Mouse (Mus musculus) ovary, postnatal 10 days (tissue): Measurements from ENCODE around the gene Csmd2.

Source experiments
- DNase-seq: peaks from one replicate; pipeline ENCODE4 v3.0.0; 2022; ENCODE audit warnings: low spot score

Gene Csmd2

GRCm38 (mm10) chr4:128141161-128142101 lies 153.8 kb downstream of the Csmd2 start:
- no peak for DNase-seq

GRCm38 (mm10) chr4:128142279-128142678 lies 154.6 kb downstream of the Csmd2 start:
- DNase-seq = no peak

GRCm38 (mm10) chr4:128143147-128143546 lies 155.5 kb downstream of the Csmd2 start:
- DNase-seq = no peak

GRCm38 (mm10) chr4:128149524-128149923 lies 161.9 kb downstream of the Csmd2 start:
- no peak for DNase-seq

- DNase-seq = no peak
Observed at GRCm38 (mm10) chr4:128152066-128152465, 164.4 kb downstream of the Csmd2 start.

- no peak for DNase-seq
Observed at GRCm38 (mm10) chr4:128153144-128153543, 165.5 kb downstream of the Csmd2 start.

- DNase-seq = no peak
Observed at GRCm38 (mm10) chr4:128155226-128155625, 167.6 kb downstream of the Csmd2 start.

- DNase-seq = no peak
Observed at GRCm38 (mm10) chr4:128160656-128161055, 173.0 kb downstream of the Csmd2 start.

- DNase-seq = no peak
Observed at GRCm38 (mm10) chr4:128170181-128170580, 182.5 kb downstream of the Csmd2 start.

- no peak for DNase-seq
Observed at GRCm38 (mm10) chr4:128171233-128171632, 183.6 kb downstream of the Csmd2 start.

- no peak for DNase-seq
Observed at GRCm38 (mm10) chr4:128171701-128172100, 184.0 kb downstream of the Csmd2 start.

- no peak for DNase-seq
Observed at GRCm38 (mm10) chr4:128178974-128179373, 191.3 kb downstream of the Csmd2 start.

- DNase-seq = no peak
Observed at GRCm38 (mm10) chr4:128179581-128179980, 191.9 kb downstream of the Csmd2 start.

- no peak for DNase-seq
Observed at GRCm38 (mm10) chr4:128184747-128185146, 197.1 kb downstream of the Csmd2 start.

GRCm38 (mm10) chr4:128194454-128194853 lies 206.8 kb downstream of the Csmd2 start:
- no peak for DNase-seq

GRCm38 (mm10) chr4:128217991-128218595 lies 230.4 kb downstream of the Csmd2 start:
- no peak for DNase-seq

- no peak for DNase-seq
Observed at GRCm38 (mm10) chr4:128224453-128224852, 236.8 kb downstream of the Csmd2 start.

- DNase-seq = no peak
Observed at GRCm38 (mm10) chr4:128227377-128228316, 240.0 kb downstream of the Csmd2 start.

- DNase-seq = no peak
Observed at GRCm38 (mm10) chr4:128233458-128233857, 245.8 kb downstream of the Csmd2 start.

- no peak for DNase-seq
Observed at GRCm38 (mm10) chr4:128239113-128239512, 251.5 kb downstream of the Csmd2 start.

GRCm38 (mm10) chr4:128241075-128241853 lies 253.6 kb downstream of the Csmd2 start:
- DNase-seq = no peak
